In the genomic region with DNA sequence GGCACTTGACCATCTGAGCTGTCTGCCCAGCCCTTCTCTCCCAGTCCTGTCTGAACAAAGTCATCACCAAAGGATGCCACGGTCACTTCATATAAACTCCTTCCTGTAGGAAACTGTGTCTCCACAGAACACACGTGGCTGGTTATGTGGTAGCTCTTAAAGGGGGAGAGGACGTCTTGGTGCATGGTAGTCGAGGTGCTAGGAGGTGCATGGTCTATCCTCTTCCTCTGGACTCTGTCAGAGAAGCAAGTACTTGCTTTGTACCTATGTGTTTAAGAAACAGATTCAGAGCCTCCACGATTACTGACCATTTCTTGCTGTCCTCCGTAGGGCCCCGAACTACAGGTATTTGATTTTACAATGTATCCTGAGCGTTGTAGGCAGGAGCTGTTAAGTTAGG, we compare ENCODE assay signal across 15 mouse cellular contexts.
"Had no signal": no experiment of that assay in that cellular context is flagged by ENCODE, and none has a peak within 500 bp of the region (broad histone marks: within the 10 kb centered on the region; RNA-seq: fewer than 3 reads in every experiment).

No protein-coding gene starts in this region.

- H3K27me3 ChIP-seq: neural tube, embryonic 13.5 days; neural tube, embryonic 15.5 days; stomach, embryonic 15.5 days had no signal

- DNase-seq: retina, postnatal 1 day; right cerebral cortex, adult 18-20 months; right cerebral cortex, postnatal 14 days; right cerebral cortex, postnatal 25 days; right cerebral cortex, postnatal 4 days; spleen, adult 18-20 months; thymus, adult 18-20 months; thymus, adult 2 months; thymus, postnatal 14 days; thymus, postnatal 25 days; thymus, postnatal 36 days; thymus, postnatal 4 days had no signal

- H3K4me3 ChIP-seq: neural tube, embryonic 13.5 days; neural tube, embryonic 15.5 days; stomach, embryonic 15.5 days had no signal

- H3K4me2 ChIP-seq: neural tube, embryonic 13.5 days; neural tube, embryonic 15.5 days; stomach, embryonic 15.5 days had no signal
